12 mouse cellular contexts compared by ENCODE assay signal in the genomic region with DNA sequence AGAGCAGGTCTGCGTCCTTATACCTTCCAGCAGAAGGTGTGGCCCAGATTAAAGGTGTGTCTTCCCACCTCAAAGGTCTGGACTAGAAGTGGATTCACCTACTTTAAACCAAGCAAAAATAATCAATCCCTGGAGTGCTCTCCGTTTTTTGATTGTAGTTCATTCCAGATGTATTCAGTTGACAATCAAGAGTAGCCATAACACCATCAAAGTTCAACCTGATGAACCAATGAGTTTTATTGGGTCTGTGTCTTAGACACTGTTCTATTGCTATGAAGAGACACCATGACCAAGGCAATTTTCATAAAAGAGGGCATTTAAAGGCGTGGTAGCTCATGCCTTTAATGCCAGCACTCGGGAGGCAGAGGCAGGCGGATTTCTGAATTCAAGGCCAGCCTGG. TPM values are rescaled to one million over a fixed set of nuclear protein-coding genes. Genes with fewer than 3 reads are reported as not detected.
DNase-seq lines count a peak whose midpoint lies in the region; ATAC-seq and TF ChIP-seq lines count a peak whose summit lies in the region.
"Had no signal": no experiment of that assay in that cellular context is flagged by ENCODE, and none has a peak within 500 bp of the region (broad histone marks: within the 10 kb centered on the region; RNA-seq: fewer than 3 reads in every experiment).

A gene (minus strand): TSS at position 101 of the 400 bp plus-strand sequence.

- no peak for DNase-seq in spleen, adult 2 months (ENCODE audit: low read depth in 1 of 2, low spot score in 2 of 2)
- no peak for DNase-seq in spleen, postnatal 10 days (ENCODE audit: low spot score in 2 of 2)
- DNase-seq in gastrocnemius, adult 18-20 months (ENCODE audit: low spot score), result no peak
- DNase-seq in heart, postnatal 0 days (ENCODE audit: low spot score), result no peak
- no peak for DNase-seq in layer of hippocampus, postnatal 14 days (ENCODE audit: low spot score in 2 of 2)
- no peak for DNase-seq in lung, postnatal 4 days
- DNase-seq in adipocyte (ENCODE audit: low spot score), result no peak
- DNase-seq: retina, postnatal 1 day; thymus, adult 18-20 months had no signal

- no peak for ATAC-seq in heart, postnatal 0 days (ENCODE audit: insufficient read depth, low read depth)
- no peak for ATAC-seq in neural tube, embryonic 15.5 days (ENCODE audit: low FRiP score)

- no peak for TF ChIP-seq POLR2A in spleen, adult 2 months (IDR thresholded peaks at IDR 0.05; ENCODE audit: low read depth, low read length)

- no peak within 1 kb of the TSS for H3K9ac ChIP-seq in heart, postnatal 0 days (replicated peaks; ENCODE audit: low read depth, low read length)
- H3K9ac ChIP-seq in neural tube, embryonic 15.5 days (replicated peaks), result no peak within 1 kb of the TSS
- H3K9ac ChIP-seq: embryonic facial prominence, embryonic 12.5 days; hindbrain, embryonic 14.5 days had no signal

- H3K36me3 ChIP-seq in spleen, adult 2 months (ENCODE audit: control insufficient read depth, insufficient read depth, low read length), result no peaks in the 10 kb centered on the region
- H3K36me3 ChIP-seq in heart, postnatal 0 days (replicated peaks; ENCODE audit: control insufficient read depth, insufficient read depth, low read length), result no peaks in the 10 kb centered on the region
- H3K36me3 ChIP-seq in neural tube, embryonic 15.5 days, result no peaks in the 10 kb centered on the region
- H3K36me3 ChIP-seq: embryonic facial prominence, embryonic 12.5 days had no signal

- TF ChIP-seq CTCF in spleen, adult 2 months (IDR thresholded peaks at IDR 0.05; ENCODE audit: extremely low read depth, insufficient read depth, insufficient read length, insufficient replicate concordance), result no peak
- TF ChIP-seq CTCF in heart, postnatal 0 days (IDR thresholded peaks at IDR 0.05; ENCODE audit: low read depth), result no peak

- no peak for TF ChIP-seq EP300 in heart, postnatal 0 days (IDR thresholded peaks at IDR 0.05; ENCODE audit: low read depth)

- H3K4me3 ChIP-seq in spleen, adult 2 months (ENCODE audit: extremely low read depth, insufficient read depth, insufficient read length), result no peak within 1 kb of the TSS
- H3K4me3 ChIP-seq in heart, postnatal 0 days (ENCODE audit: low read depth, low read length), result no peak within 1 kb of the TSS
- H3K4me3 ChIP-seq in neural tube, embryonic 15.5 days (replicated peaks), result no peak within 1 kb of the TSS
- H3K4me3 ChIP-seq: embryonic facial prominence, embryonic 12.5 days had no signal

- 95% methylated on average over 5 of the region's 5 CpGs for WGBS in spleen, adult 2 months
- 84% methylated on average over 5 of the region's 5 CpGs for WGBS in heart, postnatal 0 days
- 93% methylated on average over 5 of the region's 5 CpGs for WGBS in neural tube, embryonic 15.5 days

- H3K4me1 ChIP-seq in spleen, adult 2 months (ENCODE audit: control insufficient read depth, insufficient read depth, insufficient read length), result peaks cover 4% of the 10 kb centered on the region; the same call in 1 of the 2 replicates
- H3K4me1 ChIP-seq in heart, postnatal 0 days (ENCODE audit: control insufficient read depth, insufficient read depth), result no peaks in the 10 kb centered on the region
- H3K4me1 ChIP-seq in neural tube, embryonic 15.5 days, result 0 out of 2 replicates have a peak, but pooled peaks cover 5% of the 10 kb centered on the region
- H3K4me1 ChIP-seq: embryonic facial prominence, embryonic 12.5 days had no signal

- H3K27me3 ChIP-seq in spleen, adult 2 months (ENCODE audit: control insufficient read depth, insufficient read depth, low read length), result no peaks in the 10 kb centered on the region
- no peaks in the 10 kb centered on the region for H3K27me3 ChIP-seq in heart, postnatal 0 days (ENCODE audit: control insufficient read depth, insufficient read depth, low read length)
- 0 out of 2 replicates have a peak, but pooled peaks cover under 1% of the 10 kb centered on the region for H3K27me3 ChIP-seq in neural tube, embryonic 15.5 days (replicated peaks)
- H3K27me3 ChIP-seq: embryonic facial prominence, embryonic 12.5 days had no signal

- H3K9me3 ChIP-seq in heart, postnatal 0 days (replicated peaks; ENCODE audit: control insufficient read depth, low read length), result peaks cover 5% of the 10 kb centered on the region; the same call in 1 of the 2 replicates
- 0 out of 2 replicates have a peak, but pooled peaks cover 2% of the 10 kb centered on the region for H3K9me3 ChIP-seq in neural tube, embryonic 15.5 days (replicated peaks)
- H3K9me3 ChIP-seq: embryonic facial prominence, embryonic 12.5 days had no signal

- H3K27ac ChIP-seq in spleen, adult 2 months (ENCODE audit: insufficient read depth, low read length), result no peak within 1 kb of the TSS
- H3K27ac ChIP-seq in heart, postnatal 0 days (ENCODE audit: low read depth), result no peak within 1 kb of the TSS
- H3K27ac ChIP-seq in neural tube, embryonic 15.5 days (replicated peaks), result no peak within 1 kb of the TSS
- H3K27ac ChIP-seq: embryonic facial prominence, embryonic 12.5 days; hindbrain, embryonic 14.5 days had no signal

- no peak within 1 kb of the TSS for H3K4me2 ChIP-seq in heart, postnatal 0 days (ENCODE audit: low read depth, low read length)
- no peak within 1 kb of the TSS for H3K4me2 ChIP-seq in neural tube, embryonic 15.5 days
- H3K4me2 ChIP-seq: embryonic facial prominence, embryonic 12.5 days; hindbrain, embryonic 14.5 days had no signal

RNA-seq across cellular contexts. Expression of the gene that starts here (rescaled TPM):
- polyA plus RNA-seq in spleen, adult 2 months (2012; rRNA removed), result 16.2 and 37.3 TPM in 2 replicates
- 10 to 100 TPM; 18.8 to 18.9 TPM for total RNA-seq in gastrocnemius, adult 18-20 months (2021)
- 15.4 and 38.7 TPM in 2 replicates for total RNA-seq in heart, postnatal 0 days (2014; rRNA removed; ENCODE audit: low replicate concordance)
- polyA plus RNA-seq in heart, postnatal 0 days (2015; fragmentation: Nextera tagmentation; extraction: Ambion mirVana), result 19.6 and 20.3 TPM in 2 replicates
- total RNA-seq in layer of hippocampus, postnatal 14 days (2021), result 1 to 10 TPM; 6.9 to 9.9 TPM
- polyA plus RNA-seq in neural tube, embryonic 15.5 days (2015; fragmentation: Nextera tagmentation; extraction: Ambion mirVana), result 3.9 and 5.4 TPM in 2 replicates
